Mouse (Mus musculus) activated CD4-positive, CD25-positive, alpha-beta regulatory T cell, adult 4 months (primary cell): ENCODE results near the gene Spdl1. TPM values are rescaled to one million over a fixed set of nuclear protein-coding genes. Genes with fewer than 3 reads are reported as not detected.

Experiments used
- polyA plus RNA-seq, 2 experiments: library from polyadenylated mRNA; unstranded; fragments of 100-300 nt; shearing (Covaris generic); gene quantifications; one replicate each; pipeline ENCODE4 v1.2.1; 2017

Spdl1 gene
- polyA plus RNA-seq, 2 experiments from 2014 or later = 5.4 to 6.4 TPM

Other genes with a start within 250 kb of the Spdl1 start
- gene Dock2, start 49.7 kb downstream of the Spdl1 start, polyA plus RNA-seq = 100 to 1,000 TPM; 271 to 290 TPM